Mouse (Mus musculus) liver, embryonic 14.5 days (tissue): Measurements from ENCODE around the gene Phldb1.

Source experiments
- CTCF ChIP-seq: IDR thresholded peaks from 2 replicates; pipeline ENCODE4 v1.5.1; 2016; ENCODE audit warnings: antibody characterized with exemption, low read depth, control low read depth
- EP300 ChIP-seq: IDR thresholded peaks from 2 replicates; pipeline ENCODE4 v1.6.1; 2016; ENCODE audit warnings: antibody characterized with exemption, low read depth

GRCm38 (mm10) chr9:44647656-44648055 lies 87.3 kb downstream of the Phldb1 start:
- TF ChIP-seq CTCF (no peak), EP300 (no peak)
